Mouse (Mus musculus) heart, postnatal 0 days (tissue): ENCODE measurements around the gene Rbms3. TPM values are rescaled to one million over a fixed set of nuclear protein-coding genes. Genes with fewer than 3 reads are reported as not detected.

Experiments
- ATAC-seq: fragments of 200-750 bp; cut with Nextera tagmentation; 2 replicates; pipeline ENCODE4 v1.8.0; 2017; ENCODE audit warnings: low read depth, moderate number of reproducible peaks, moderate library complexity; ENCODE audit not compliant: insufficient read depth
- DNase-seq: peaks from one replicate; pipeline ENCODE4 v3.0.0-alpha.2; 2016; ENCODE audit warnings: low spot score
- H3K27ac ChIP-seq: fragments of 300-500 bp; sonication (generic); 2 replicates; pipeline ENCODE4 v1.5.1; 2014; ENCODE audit warnings: low read depth, mild to moderate bottlenecking
- H3K27me3 ChIP-seq: fragments of 300-500 bp; sonication (generic); 2 replicates; pipeline ENCODE4 v1.6.1; 2014; ENCODE audit warnings: low read length, mixed read lengths; ENCODE audit not compliant: control insufficient read depth, insufficient read depth
- H3K36me3 ChIP-seq: fragments of 300-500 bp; sonication (generic); replicated peaks from 2 replicates; pipeline ENCODE4 v1.6.1; 2014; ENCODE audit warnings: low read length, mixed read lengths; ENCODE audit not compliant: control insufficient read depth, insufficient read depth
- H3K4me1 ChIP-seq: fragments of 300-500 bp; sonication (generic); 2 replicates; pipeline ENCODE4 v1.6.1; 2014; ENCODE audit warnings: antibody characterized with exemption; ENCODE audit not compliant: control insufficient read depth, insufficient read depth
- H3K4me2 ChIP-seq: fragments of 300-500 bp; sonication (generic); 2 replicates; pipeline ENCODE4 v1.6.1; 2014; ENCODE audit warnings: low read depth, mild to moderate bottlenecking, low read length, moderate library complexity
- H3K4me3 ChIP-seq: fragments of 300-500 bp; sonication (generic); 2 replicates; pipeline ENCODE4 v1.5.1; 2014; ENCODE audit warnings: low read depth, low read length
- H3K9ac ChIP-seq: fragments of 300-500 bp; sonication (generic); replicated peaks from 2 replicates; pipeline ENCODE4 v1.6.1; 2014; ENCODE audit warnings: low read depth, low read length, mixed read lengths
- H3K9me3 ChIP-seq: fragments of 300-500 bp; sonication (generic); replicated peaks from 2 replicates; pipeline ENCODE4 v1.6.1; 2016; ENCODE audit warnings: low read length; ENCODE audit not compliant: control insufficient read depth
- CTCF ChIP-seq: IDR thresholded peaks from 2 replicates; pipeline ENCODE4 v1.5.1; 2016; ENCODE audit warnings: antibody characterized with exemption, control low read depth, low read depth
- EP300 ChIP-seq: IDR thresholded peaks from 2 replicates; pipeline ENCODE4 v1.6.1; 2016; ENCODE audit warnings: antibody characterized with exemption, low read depth
- WGBS: fragments of 180-500 bp; shearing (Covaris S2); extraction: QIAGEN DNeasy Blood & Tissue Kit; methylation state at CpG from one replicate; pipeline ENCODE4 v1.1.7; 2014; 5-methylcytosine and 5-hydroxymethylcytosine counted together
- polyA plus RNA-seq: library from polyadenylated mRNA; unstranded; fragments of >200 nt; fragmentation: Nextera tagmentation; extraction: Ambion mirVana; gene quantifications from 2 replicates; pipeline ENCODE4 v1.2.1, GENCODE M21; 2015
- total RNA-seq: library from RNA; depleted of rRNA; stranded (reverse); fragments of >200 nt; gene quantifications from 2 replicates; pipeline ENCODE4 v1.2.3, GENCODE M21; 2014; ENCODE audit warnings: low replicate concordance

Rbms3 gene
- total and polyA plus RNA-seq, 2 experiments from 2014 or later, result 18.2 to 75.3 TPM

DNA sequence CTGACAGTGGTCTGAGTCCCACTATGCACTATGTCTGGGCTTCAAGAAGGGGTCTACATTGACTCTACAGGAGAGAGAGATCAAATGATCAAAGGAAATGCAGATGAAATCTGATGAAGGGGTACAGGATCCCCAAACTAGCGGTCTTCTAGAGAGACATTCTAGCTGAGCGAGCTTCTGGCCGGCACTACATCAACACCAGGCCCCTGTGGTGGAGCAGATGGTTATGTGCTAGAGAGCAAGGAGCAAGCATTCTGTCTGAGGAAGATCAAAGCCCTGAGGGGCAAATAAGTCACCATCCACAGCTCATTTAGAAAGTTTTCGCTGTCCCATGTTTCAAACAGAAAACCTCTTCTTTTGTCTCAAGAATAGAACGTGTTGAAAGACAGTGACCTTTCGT, 564.1 kb downstream of the Rbms3 start:
- ATAC-seq (no peak), DNase-seq (no peak)
- H3K27me3 ChIP-seq, result no peaks in the 10 kb centered on the region
- no peak for TF ChIP-seq EP300
- H3K9ac ChIP-seq, result no peak overlapping the region
- H3K4me3 ChIP-seq, result no peak overlapping the region
- no peaks in the 10 kb centered on the region for H3K9me3 ChIP-seq
- H3K36me3 ChIP-seq, result no peaks in the 10 kb centered on the region
- H3K4me1 ChIP-seq, result no peaks in the 10 kb centered on the region
- 91% methylated on average over 6 of the region's 6 CpGs for WGBS
- H3K4me2 ChIP-seq, result no peak overlapping the region
- H3K27ac ChIP-seq, result no peak overlapping the region

DNA sequence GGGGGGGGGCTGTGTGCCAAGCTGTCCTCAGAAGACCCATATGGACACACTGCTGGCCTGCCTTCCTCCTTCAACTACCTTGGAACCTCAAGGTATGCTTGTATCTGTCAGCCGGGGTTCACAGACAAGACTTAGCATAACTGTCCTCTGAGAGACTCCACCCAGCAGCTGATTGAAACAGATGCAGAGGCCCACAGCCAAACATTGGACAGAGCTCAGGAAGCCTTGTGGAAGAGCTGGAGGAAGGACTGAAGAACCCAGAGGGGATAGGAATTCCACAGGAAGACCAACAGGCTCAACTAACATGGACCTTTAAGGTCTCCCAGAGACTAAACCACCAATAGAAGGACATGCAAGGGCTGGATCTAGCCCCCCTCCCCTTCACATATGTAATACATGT, 570.1 kb downstream of the Rbms3 start:
- Histone ChIP-seq H3K36me3 (no peaks in the 10 kb centered on the region), H3K27me3 (no peaks in the 10 kb centered on the region), H3K27ac (no peak overlapping the region), H3K4me3 (no peak overlapping the region), H3K9ac (no peak overlapping the region), H3K9me3 (no peaks in the 10 kb centered on the region), H3K4me1 (no peaks in the 10 kb centered on the region), H3K4me2 (no peak overlapping the region)
- DNase-seq, result no peak
- 63% methylated on average over 1 of the region's 1 CpGs for WGBS
- TF ChIP-seq CTCF (no peak), EP300 (no peak)
- no peak for ATAC-seq

GRCm38 (mm10) chr9:117059135-117059534, 570.6 kb downstream of the Rbms3 start:
- no peak for TF ChIP-seq CTCF
- TF ChIP-seq EP300, result no peak
- H3K27ac ChIP-seq, result no peak overlapping the region
- H3K9me3 ChIP-seq, result no peaks in the 10 kb centered on the region
- WGBS, result 62% methylated on average over 6 of the region's 6 CpGs
- no peak overlapping the region for H3K4me2 ChIP-seq
- H3K9ac ChIP-seq, result no peak overlapping the region
- no peaks in the 10 kb centered on the region for H3K27me3 ChIP-seq
- no peaks in the 10 kb centered on the region for H3K4me1 ChIP-seq
- DNase-seq, result no peak
- no peak overlapping the region for H3K4me3 ChIP-seq
- no peak for ATAC-seq
- no peaks in the 10 kb centered on the region for H3K36me3 ChIP-seq

DNA sequence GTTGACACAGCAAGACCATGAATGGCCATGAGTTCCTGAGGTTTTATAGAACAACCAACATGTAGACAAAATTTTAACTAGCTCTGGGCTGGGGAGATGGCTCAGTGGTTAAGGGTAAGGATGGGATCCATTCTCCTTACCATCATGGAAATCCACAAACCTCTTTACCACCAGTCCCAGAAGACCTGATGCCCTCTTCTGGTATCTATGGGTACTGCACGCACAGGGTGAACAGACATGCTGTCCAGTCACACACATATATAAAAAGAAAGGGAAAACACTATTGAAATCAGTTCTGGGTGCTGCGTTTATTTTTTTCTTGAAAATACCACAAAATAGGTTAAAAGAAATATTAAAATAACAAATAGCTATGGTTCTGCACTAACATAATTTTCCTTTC, 577.8 kb downstream of the Rbms3 start:
- DNase-seq (no peak), ATAC-seq (no peak)
- Histone ChIP-seq H3K36me3 (no peaks in the 10 kb centered on the region), H3K27ac (no peak overlapping the region), H3K4me3 (no peak overlapping the region), H3K4me2 (no peak overlapping the region), H3K27me3 (no peaks in the 10 kb centered on the region), H3K9me3 (no peaks in the 10 kb centered on the region), H3K9ac (no peak overlapping the region), H3K4me1 (no peaks in the 10 kb centered on the region)
- whole genome bisulfite sequencing, result 97% methylated on average over 2 of the region's 2 CpGs
- TF ChIP-seq CTCF (no peak), EP300 (no peak)

DNA sequence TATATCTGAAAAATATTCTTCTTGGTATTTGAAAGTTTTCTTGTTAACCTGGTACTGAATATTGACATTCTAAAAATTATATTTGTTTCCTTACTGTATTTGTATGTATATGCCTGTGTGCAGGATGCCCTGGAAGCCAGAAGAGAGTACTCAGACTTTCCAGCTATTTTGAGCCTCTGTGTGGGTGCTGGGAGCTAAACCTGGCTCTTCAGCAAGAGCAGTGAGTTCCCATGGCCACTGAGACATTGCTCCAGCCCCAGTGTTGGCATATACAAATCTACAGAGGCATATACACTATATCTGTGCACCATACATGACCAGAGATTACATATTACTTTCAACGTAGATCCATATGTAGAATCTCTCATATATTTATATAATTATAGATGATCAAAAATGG, 581.1 kb downstream of the Rbms3 start:
- Histone ChIP-seq H3K27me3 (no peaks in the 10 kb centered on the region), H3K27ac (no peak overlapping the region), H3K4me3 (no peak overlapping the region), H3K9ac (no peak overlapping the region), H3K36me3 (no peaks in the 10 kb centered on the region), H3K9me3 (no peaks in the 10 kb centered on the region), H3K4me1 (no peaks in the 10 kb centered on the region), H3K4me2 (no peak overlapping the region)
- 85% methylated on average over 1 of the region's 1 CpGs for WGBS
- ATAC-seq (no peak), DNase-seq (no peak)
- TF ChIP-seq EP300 (no peak), CTCF (no peak)

DNA sequence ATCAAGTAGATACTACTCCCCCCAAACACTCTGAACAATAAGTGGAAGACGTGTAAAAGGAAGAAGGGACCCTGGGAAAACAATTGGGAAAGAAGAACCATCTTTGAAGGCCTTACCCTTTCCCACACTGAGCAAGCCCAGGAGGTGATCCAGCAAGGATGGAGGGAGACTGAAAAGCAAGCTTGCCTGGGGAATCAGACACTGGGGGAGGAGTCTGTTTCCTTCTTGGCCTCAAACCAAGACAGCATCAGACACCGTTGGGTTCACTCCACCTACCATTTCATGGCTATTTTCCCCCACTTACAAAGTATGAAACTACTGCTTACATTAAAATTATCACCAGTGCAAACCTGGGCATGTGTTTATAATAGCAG, 587.7 kb downstream of the Rbms3 start:
- 0 out of 2 replicates have a peak, but pooled peaks cover 4% of the 10 kb centered on the region for H3K36me3 ChIP-seq
- no peak for TF ChIP-seq EP300
- no peak for TF ChIP-seq CTCF
- no peaks in the 10 kb centered on the region for H3K9me3 ChIP-seq
- H3K27me3 ChIP-seq, result no peaks in the 10 kb centered on the region
- H3K27ac ChIP-seq, result no peak overlapping the region
- H3K4me1 ChIP-seq, result 0 out of 2 replicates have a peak, but pooled peaks cover 6% of the 10 kb centered on the region
- H3K4me3 ChIP-seq, result no peak overlapping the region
- no peak overlapping the region for H3K4me2 ChIP-seq
- no peak overlapping the region for H3K9ac ChIP-seq
- ATAC-seq (no peak), DNase-seq (no peak)
- WGBS, result 34% methylated on average over 2 of the region's 2 CpGs
